Mouse (Mus musculus) kidney, adult 11 months (tissue): ENCODE data around the gene Spata25.

ENCODE experiments used
- DNase-seq: peaks from one replicate; pipeline ENCODE4 v3.0.0; 2022

Gene Spata25

DNA sequence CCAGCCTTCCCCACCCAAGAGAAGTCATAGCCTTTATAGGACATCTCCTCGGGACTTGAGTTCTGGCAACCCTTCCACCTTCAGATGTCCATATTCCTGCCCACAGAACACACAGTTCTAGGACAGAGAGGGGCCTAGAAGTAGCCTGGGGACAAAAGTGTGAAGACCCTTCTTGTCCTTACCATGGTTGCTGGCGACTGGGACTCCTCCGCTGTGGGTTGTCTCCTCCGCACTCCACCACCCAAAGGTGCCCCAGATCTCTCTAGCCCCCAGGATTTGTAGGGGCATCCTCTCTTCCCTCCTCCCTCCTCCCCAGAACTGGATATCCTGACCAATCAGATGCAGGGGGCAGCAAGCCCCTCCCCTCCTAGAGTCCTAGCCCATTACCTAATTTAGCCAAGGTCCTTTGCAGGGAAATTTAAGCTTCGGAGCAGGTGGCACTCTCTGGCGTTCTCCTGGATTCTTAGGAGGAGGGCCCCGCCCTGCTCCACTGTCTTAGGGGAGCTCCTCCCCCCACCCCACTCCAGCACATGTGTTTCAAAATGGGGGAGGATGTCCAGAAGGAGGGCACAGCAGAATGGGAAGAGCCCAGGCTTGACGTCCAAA is 48.8 kb downstream of the Spata25 start, which contains the start of gene Tnnc2:
TSS of gene Tnnc2 (minus strand) at position 487 of the 606 bp plus-strand sequence.
- no peak for DNase-seq

DNA sequence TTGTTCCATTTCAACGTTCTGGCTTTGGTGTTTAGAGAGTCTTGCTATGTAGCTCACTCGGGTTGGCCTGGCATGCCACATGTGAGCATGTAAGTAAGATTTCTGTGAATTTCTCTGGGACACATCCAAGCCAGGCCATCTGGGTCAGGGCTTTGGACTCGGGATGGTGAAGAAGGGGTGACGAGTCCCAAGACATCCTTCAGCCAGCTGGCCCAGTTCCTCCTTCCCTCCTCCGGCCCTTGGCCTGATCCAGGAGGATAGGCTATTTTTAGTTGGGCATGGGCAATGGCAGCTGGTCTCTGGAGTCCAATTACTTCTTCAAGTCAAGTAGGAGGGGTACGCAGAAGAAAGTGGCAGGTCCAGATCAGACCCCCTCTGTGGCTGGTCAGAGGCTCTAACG is 49.5 kb downstream of the Spata25 start:
- DNase-seq = no peak

DNA sequence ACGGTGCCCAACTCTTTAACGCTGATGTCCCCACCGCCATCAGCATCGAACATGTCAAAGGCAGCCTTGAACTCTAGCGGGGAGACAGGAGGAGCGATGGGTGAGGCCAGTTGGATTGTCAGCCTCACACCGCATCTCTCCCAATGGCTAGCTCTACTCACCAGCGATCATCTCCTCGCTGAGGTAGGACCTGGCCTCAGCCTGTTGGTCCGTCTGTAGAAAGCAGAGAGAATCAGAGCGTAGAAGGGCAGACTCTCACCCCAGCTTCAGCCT is 50.4 kb downstream of the Spata25 start:
- no peak for DNase-seq

DNA sequence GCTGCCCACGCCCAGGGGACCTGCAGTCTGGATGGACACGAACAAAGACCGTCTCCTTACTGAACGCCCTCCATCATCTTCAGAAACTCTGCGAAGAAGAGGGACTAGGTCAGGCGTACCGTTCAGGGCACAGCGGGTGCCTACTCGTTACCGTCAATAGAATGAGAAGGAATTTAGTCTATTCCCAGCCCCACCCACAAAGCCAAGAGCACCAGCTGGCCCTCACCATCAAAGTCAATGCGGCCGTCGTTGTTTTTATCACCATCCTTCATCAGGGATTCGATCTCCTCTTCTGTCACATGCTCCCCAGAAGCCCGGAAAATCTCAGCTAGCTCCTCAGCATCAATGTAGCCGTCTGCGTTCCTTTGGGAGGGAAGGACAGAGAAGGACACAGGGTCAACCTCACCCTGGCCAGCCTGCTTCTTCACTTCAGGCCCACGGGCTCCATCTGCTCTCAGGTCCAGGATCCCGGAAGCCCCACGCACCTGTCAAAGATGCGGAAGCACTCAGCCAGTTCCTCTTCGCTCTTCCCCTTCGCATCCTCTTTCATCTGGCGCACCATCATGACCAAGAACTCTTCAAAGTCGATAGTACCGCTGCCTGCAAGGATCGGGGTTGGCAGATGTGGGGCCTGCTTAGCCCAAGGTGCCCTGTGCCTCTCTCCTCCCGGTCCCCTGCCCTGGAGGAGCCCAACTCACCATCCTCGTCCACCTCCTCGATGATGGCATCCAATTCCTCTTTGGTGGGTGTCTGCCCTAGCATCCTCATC is 50.9 kb downstream of the Spata25 start:
- no peak for DNase-seq

DNA sequence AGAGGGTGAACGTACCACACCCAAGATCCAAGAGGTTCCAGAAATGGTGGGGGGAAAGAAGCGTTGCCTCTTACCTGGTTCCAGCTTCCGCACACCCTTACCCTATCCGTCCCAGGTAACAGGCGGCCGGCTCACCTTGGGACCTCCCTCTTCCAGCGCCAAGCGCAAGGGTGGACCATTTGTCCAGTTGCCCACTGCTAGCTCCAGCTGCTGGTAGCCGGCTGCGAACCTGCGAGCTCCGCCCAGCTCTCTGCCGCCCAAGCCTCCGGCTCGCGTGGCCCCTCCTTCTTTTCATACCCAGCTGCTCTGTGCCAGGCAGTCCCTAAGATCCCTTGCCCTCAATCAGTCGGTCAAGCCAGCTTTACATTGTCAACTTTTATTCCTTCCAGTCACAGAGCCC is 51.5 kb downstream of the Spata25 start:
- DNase-seq = no peak
